In genomic region chr19:57523363-57523762, GRCm38 (mm10) we compare ENCODE assay signal across 9 mouse cellular contexts.
DNase-seq lines count a peak whose midpoint lies in the region; ATAC-seq lines count a peak whose summit lies in the region.
"Had no signal": no experiment of that assay in that cellular context is flagged by ENCODE, and none has a peak within 500 bp of the region (broad histone marks: within the 10 kb centered on the region; RNA-seq: fewer than 3 reads in every experiment).

No protein-coding gene starts in this region.

- H3K4me2 ChIP-seq in heart, embryonic 12.5 days, result no peak overlapping the region
- H3K4me2 ChIP-seq: lung, embryonic 15.5 days had no signal

- WGBS in heart, embryonic 12.5 days, result 77% methylated on average over 17 of the region's 17 CpGs

- no peak for ATAC-seq in heart, embryonic 12.5 days (ENCODE audit: insufficient number of reproducible peaks, low FRiP score)
- no peak for ATAC-seq in granulocyte monocyte progenitor cell, adult 5-6 weeks (replicated peaks; ENCODE audit: poor library complexity, severe bottlenecking)

- H3K27ac ChIP-seq in heart, embryonic 12.5 days (ENCODE audit: poor library complexity, severe bottlenecking), result no peak overlapping the region
- H3K27ac ChIP-seq: lung, embryonic 15.5 days had no signal

- H3K9ac ChIP-seq in heart, embryonic 12.5 days, result no peak overlapping the region
- H3K9ac ChIP-seq: lung, embryonic 15.5 days had no signal

- no peaks in the 10 kb centered on the region for H3K9me3 ChIP-seq in heart, embryonic 12.5 days (replicated peaks)
- H3K9me3 ChIP-seq: lung, embryonic 15.5 days had no signal

- H3K4me1 ChIP-seq in heart, embryonic 12.5 days (replicated peaks), result 0 out of 2 replicates have a peak, but pooled peaks cover 9% of the 10 kb centered on the region
- H3K4me1 ChIP-seq: lung, embryonic 15.5 days had no signal

- DNase-seq in adrenal gland, postnatal 14 days, result peak; percentile 9
- DNase-seq in adrenal gland, adult 8-10 months, result no peak
- peak; percentile 29 to 63 for DNase-seq in left cerebral cortex, postnatal 14 days (ENCODE audit: low spot score in 2 of 2)
- DNase-seq in left cerebral cortex, postnatal 10 days (ENCODE audit: extremely low spot score in 1 of 2, low spot score in 2 of 2), result no peak
- peak; percentile 71 for DNase-seq in brain, adult 2 months (ENCODE audit: low read depth, low spot score)
- DNase-seq in layer of hippocampus, postnatal 14 days (ENCODE audit: low spot score in 2 of 2), result peak; percentile 41 to 56

- intact Hi-C loops in left cerebral cortex, postnatal 14 days (cut with DNase I), result no loop called here
- intact Hi-C loops in left cerebral cortex, postnatal 10 days (cut with DNase I), result no loop called here

- H3K36me3 ChIP-seq in heart, embryonic 12.5 days, result no peaks in the 10 kb centered on the region
- H3K36me3 ChIP-seq: lung, embryonic 15.5 days had no signal

- H3K27me3 ChIP-seq in heart, embryonic 12.5 days (replicated peaks), result no peaks in the 10 kb centered on the region
- H3K27me3 ChIP-seq: lung, embryonic 15.5 days had no signal

- no peak overlapping the region for H3K4me3 ChIP-seq in heart, embryonic 12.5 days
- H3K4me3 ChIP-seq: lung, embryonic 15.5 days had no signal

Comparison
In these comparisons a context has a peak if more than half of its experiments do, and no peak if none do; other contexts are left out.
1. DNase-seq: peak in adrenal gland, postnatal 14 days (single experiment), left cerebral cortex, postnatal 14 days (2 of 2), brain, adult 2 months (single experiment) and layer of hippocampus, postnatal 14 days (2 of 2); none in adrenal gland, adult 8-10 months (single experiment) and left cerebral cortex, postnatal 10 days (0 of 2).